In the genomic region with DNA sequence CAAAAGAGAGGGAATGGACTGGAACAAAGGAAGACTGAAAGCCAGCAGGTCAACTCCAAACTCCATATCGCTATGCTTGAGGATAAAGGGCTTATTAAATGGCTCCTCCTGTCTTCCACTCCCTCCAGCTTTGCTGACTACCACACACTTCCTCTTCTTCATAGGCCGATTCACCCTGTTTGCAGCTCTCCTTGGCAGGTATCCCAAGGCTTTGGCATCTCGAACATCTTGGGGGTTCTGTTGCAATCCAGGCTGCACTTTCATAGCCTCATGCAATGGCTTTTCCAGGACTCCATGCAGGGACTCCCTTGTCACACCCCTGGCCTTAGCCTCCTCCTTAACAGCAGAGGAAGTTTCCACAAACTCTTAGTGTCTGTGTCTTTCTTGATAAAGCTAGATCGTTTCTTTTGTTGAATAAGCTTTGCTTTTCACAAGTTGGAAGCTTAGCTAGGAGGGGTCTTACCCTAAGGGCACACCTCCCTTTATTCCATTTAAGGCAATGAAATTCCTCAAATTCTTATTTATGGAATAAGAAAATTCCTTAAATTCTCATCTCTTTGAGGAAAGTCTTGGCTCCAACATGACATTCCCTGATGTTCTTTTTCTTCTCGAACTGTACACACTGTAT, we compare ENCODE assay signal across 18 mouse cellular contexts.
DNase-seq lines count a peak whose midpoint lies in the region; ATAC-seq and TF ChIP-seq lines count a peak whose summit lies in the region.
"Had no signal": no experiment of that assay in that cellular context is flagged by ENCODE, and none has a peak within 500 bp of the region (broad histone marks: within the 10 kb centered on the region; RNA-seq: fewer than 3 reads in every experiment).

No protein-coding gene starts in this region.

- ATAC-seq in lung, postnatal 0 days = no peak
- ATAC-seq in granulocyte monocyte progenitor cell, adult 5-6 weeks (replicated peaks; ENCODE audit: poor library complexity, severe bottlenecking) = peak; percentile 79
- ATAC-seq: forebrain, embryonic 16.5 days; inflammation-experienced regulatory T-cells, adult 6 months; liver, postnatal 0 days had no signal

- H3K9me3 ChIP-seq in lung, postnatal 0 days (ENCODE audit: low read length) = no peaks in the 10 kb centered on the region
- H3K9me3 ChIP-seq: embryonic facial prominence, embryonic 10.5 days; heart, embryonic 13.5 days; hindbrain, embryonic 10.5 days had no signal

- DNase-seq in adrenal gland, postnatal 14 days = peak; percentile 63
- no peak for DNase-seq in adrenal gland, postnatal 4 days (ENCODE audit: low spot score in 2 of 2)
- DNase-seq in lung, postnatal 0 days (ENCODE audit: low spot score) = peak; percentile 9
- DNase-seq in lung, postnatal 25 days (ENCODE audit: low spot score) = no peak
- DNase-seq in R1 (ENCODE audit: low read depth, low spot score) = peak; percentile 75
- no peak for DNase-seq in thymus, adult 2 months
- no peak for DNase-seq in c-Kit-positive CD71-positive TER-119-positive erythroid progenitor cells, embryonic 14.5 days (ENCODE audit: low spot score)
- DNase-seq: B cell, adult 2 months; liver, postnatal 0 days; right cerebral cortex, adult 18-20 months; thymus, postnatal 36 days had no signal

- no peak for TF ChIP-seq CTCF in lung, postnatal 0 days (IDR thresholded peaks at IDR 0.05)
- TF ChIP-seq CTCF in thymus, adult 2 months (IDR thresholded peaks at IDR 0.05; ENCODE audit: borderline replicate concordance, control insufficient read depth, extremely low read depth, insufficient read depth, low read length, poor library complexity) = no peak

- WGBS in lung, postnatal 0 days = 46% methylated on average over 5 of the region's 5 CpGs
- WGBS in thymus, adult 2 months = 65% methylated on average over 5 of the region's 5 CpGs

- TF ChIP-seq EP300 in lung, postnatal 0 days (IDR thresholded peaks at IDR 0.05) = no peak

- H3K36me3 ChIP-seq in lung, postnatal 0 days (ENCODE audit: insufficient read depth, low read length) = no peaks in the 10 kb centered on the region
- H3K36me3 ChIP-seq in thymus, adult 2 months (ENCODE audit: control insufficient read depth, insufficient read depth, low read length) = no peaks in the 10 kb centered on the region
- H3K36me3 ChIP-seq: embryonic facial prominence, embryonic 10.5 days; heart, embryonic 13.5 days; hindbrain, embryonic 10.5 days had no signal

- no peak overlapping the region for H3K4me3 ChIP-seq in lung, postnatal 0 days (ENCODE audit: low read depth, low read length)
- no peak overlapping the region for H3K4me3 ChIP-seq in thymus, adult 2 months (ENCODE audit: control insufficient read depth, insufficient read depth, low read length)
- H3K4me3 ChIP-seq: embryonic facial prominence, embryonic 10.5 days; heart, embryonic 13.5 days; hindbrain, embryonic 10.5 days had no signal

- H3K9ac ChIP-seq in lung, postnatal 0 days (replicated peaks; ENCODE audit: low read depth) = no peak overlapping the region
- H3K9ac ChIP-seq: heart, embryonic 13.5 days; liver, postnatal 0 days had no signal

- no peak for TF ChIP-seq POLR2A in thymus, adult 2 months (IDR thresholded peaks at IDR 0.05; ENCODE audit: control insufficient read depth, extremely low read depth, insufficient read depth, low read length, poor library complexity)

- no peak overlapping the region for H3K27ac ChIP-seq in lung, postnatal 0 days (ENCODE audit: low read length)
- no peak overlapping the region for H3K27ac ChIP-seq in thymus, adult 2 months (ENCODE audit: control insufficient read depth, insufficient read depth, low read length)
- H3K27ac ChIP-seq: embryonic facial prominence, embryonic 10.5 days; heart, embryonic 13.5 days; hindbrain, embryonic 10.5 days; stomach, postnatal 0 days had no signal

- no peaks in the 10 kb centered on the region for H3K4me1 ChIP-seq in lung, postnatal 0 days (ENCODE audit: insufficient read depth, low read depth, low read length)
- no peaks in the 10 kb centered on the region for H3K4me1 ChIP-seq in thymus, adult 2 months (replicated peaks; ENCODE audit: control insufficient read depth, insufficient read depth, low read length)
- H3K4me1 ChIP-seq: embryonic facial prominence, embryonic 10.5 days; hindbrain, embryonic 10.5 days had no signal

- no peaks in the 10 kb centered on the region for H3K27me3 ChIP-seq in lung, postnatal 0 days (replicated peaks; ENCODE audit: insufficient read depth, low read length)
- H3K27me3 ChIP-seq in thymus, adult 2 months (ENCODE audit: control insufficient read depth, insufficient read depth, low read length) = no peaks in the 10 kb centered on the region
- H3K27me3 ChIP-seq: heart, embryonic 13.5 days had no signal

- H3K4me2 ChIP-seq in lung, postnatal 0 days (replicated peaks; ENCODE audit: low read depth, low read length) = no peak overlapping the region
- H3K4me2 ChIP-seq: heart, embryonic 13.5 days had no signal

Comparison
In these comparisons a context has a peak if more than half of its experiments do, and no peak if none do; other contexts are left out.
1. DNase-seq: peak in adrenal gland, postnatal 14 days (single experiment), lung, postnatal 0 days (single experiment) and R1 (single experiment); none in adrenal gland, postnatal 4 days (0 of 2), lung, postnatal 25 days (single experiment), thymus, adult 2 months (single experiment) and c-Kit-positive CD71-positive TER-119-positive erythroid progenitor cells, embryonic 14.5 days (single experiment).